Mouse (Mus musculus) adrenal gland, postnatal 14 days (tissue): ENCODE data around the gene Utf1. TPM values are rescaled to one million over a fixed set of nuclear protein-coding genes. Genes with fewer than 3 reads are reported as not detected.

Source experiments
- DNase-seq: peaks from one replicate; pipeline ENCODE4 v3.0.0; 2021; ENCODE audit warnings: mixed read lengths
- total RNA-seq: library from RNA; stranded (reverse); gene quantifications from 2 replicates; pipeline ENCODE4 v1.2.3, GENCODE M21; 2021

Utf1 gene
- total RNA-seq, 1 experiment from 2014 or later: not detected

- DNase-seq: no peak
Measured at GRCm38 (mm10) chr7:139940476-139941209, 2.9 kb upstream of the Utf1 start.

- DNase-seq: no peak
Measured at GRCm38 (mm10) chr7:139944291-139945240, 977 bp downstream of the Utf1 start.

GRCm38 (mm10) chr7:139945516-139945915, 1.9 kb downstream of the Utf1 start:
- DNase-seq: no peak

DNA sequence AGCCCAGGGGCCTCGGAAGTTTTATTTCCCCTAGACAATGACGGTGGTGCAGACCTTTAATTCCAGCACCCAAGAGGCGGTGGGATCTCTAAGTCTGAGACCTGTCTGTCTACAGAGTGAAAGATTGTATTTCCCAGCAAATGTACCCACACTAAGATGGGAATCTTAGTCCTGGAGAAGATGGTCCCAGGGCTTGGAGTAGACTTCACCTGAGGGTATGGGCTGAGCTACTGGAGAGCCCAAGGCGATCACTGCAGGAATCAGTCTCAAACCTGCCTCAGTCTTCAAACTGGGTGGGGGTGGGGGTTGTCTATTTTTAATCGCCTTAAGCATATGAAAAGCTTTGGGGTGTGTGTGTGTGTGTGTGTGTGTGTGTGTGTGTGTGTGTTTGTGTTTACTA, 2.4 kb downstream of the Utf1 start:
- no peak for DNase-seq

DNA sequence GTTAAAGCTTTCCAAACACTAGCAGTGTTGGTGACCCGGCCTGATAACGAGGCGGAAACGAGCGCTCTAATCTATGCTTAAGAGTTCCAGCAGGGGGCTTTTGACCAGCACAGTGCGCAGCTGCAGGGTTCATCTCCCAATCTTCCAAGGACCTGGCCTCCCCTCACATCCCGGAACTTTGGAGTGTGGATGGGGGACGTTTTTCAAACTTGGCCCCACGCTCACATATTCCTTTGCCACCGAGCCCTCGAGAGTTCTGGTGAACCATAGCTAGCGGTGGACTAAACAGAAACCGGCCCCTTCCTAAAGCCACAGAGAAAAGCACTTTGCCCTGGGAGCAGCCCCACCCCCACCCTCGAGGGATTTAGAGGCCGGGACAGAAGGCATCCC, 6.3 kb downstream of the Utf1 start:
- peak; percentile 78 for DNase-seq

- peak; percentile 79 for DNase-seq
Measured at GRCm38 (mm10) chr7:139950283-139950971, 6.8 kb downstream of the Utf1 start.

- peak; percentile 44 for DNase-seq
Measured at GRCm38 (mm10) chr7:139951079-139951478, 7.5 kb downstream of the Utf1 start.

GRCm38 (mm10) chr7:139951991-139952633, 8.5 kb downstream of the Utf1 start:
- DNase-seq: peak; percentile 18

- no peak for DNase-seq
Measured at GRCm38 (mm10) chr7:139955505-139955904, 11.9 kb downstream of the Utf1 start.

- peak; percentile 2 for DNase-seq
Measured at GRCm38 (mm10) chr7:139956658-139957057, 13.1 kb downstream of the Utf1 start.

DNA sequence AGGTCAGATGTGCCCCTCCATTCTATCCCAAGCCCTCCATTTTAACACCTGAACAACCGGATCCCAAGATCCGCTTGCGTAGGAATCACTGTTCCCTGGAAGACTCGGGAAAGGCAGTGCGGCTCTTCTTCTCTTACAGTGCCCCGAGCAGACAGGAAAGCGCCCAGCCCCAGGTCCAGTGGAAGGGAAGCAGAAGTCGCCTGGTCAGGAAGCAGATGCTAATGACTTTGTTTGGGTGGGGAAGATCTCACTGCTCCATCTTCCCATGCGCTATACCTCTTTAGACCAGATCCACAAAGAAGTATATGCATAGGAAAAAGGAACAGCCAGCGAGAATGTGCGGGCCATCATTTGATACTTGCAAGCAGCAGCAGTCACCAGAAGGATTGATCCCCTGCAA, 13.8 kb downstream of the Utf1 start:
- no peak for DNase-seq

GRCm38 (mm10) chr7:139957958-139958357, 14.4 kb downstream of the Utf1 start:
- peak; percentile 73 for DNase-seq

- peak; percentile 86 for DNase-seq
Measured at GRCm38 (mm10) chr7:139961141-139961540, 17.6 kb downstream of the Utf1 start.

GRCm38 (mm10) chr7:139963814-139964213, 20.2 kb downstream of the Utf1 start:
- DNase-seq: no peak

DNA sequence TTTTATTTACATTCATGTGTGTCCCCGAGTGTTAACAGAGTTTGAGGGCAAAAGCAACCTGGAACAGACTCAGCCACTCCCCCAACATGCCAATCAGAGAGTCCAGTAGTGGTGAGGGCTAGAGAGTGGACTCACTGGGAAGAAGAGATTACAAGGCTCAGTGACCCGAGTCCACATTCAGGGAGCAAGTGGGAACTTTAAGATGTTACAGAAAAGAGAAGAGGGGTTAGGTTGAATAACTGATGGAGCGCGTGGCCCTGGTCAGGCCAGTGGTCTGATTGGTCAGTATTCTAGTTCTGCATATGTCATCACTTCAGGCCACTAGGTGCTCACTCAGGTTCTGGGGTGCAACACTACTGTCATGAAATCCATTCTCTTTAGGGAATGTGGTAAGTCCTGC, 23.6 kb downstream of the Utf1 start:
- no peak for DNase-seq

GRCm38 (mm10) chr7:139968428-139968827, 24.8 kb downstream of the Utf1 start:
- no peak for DNase-seq

DNA sequence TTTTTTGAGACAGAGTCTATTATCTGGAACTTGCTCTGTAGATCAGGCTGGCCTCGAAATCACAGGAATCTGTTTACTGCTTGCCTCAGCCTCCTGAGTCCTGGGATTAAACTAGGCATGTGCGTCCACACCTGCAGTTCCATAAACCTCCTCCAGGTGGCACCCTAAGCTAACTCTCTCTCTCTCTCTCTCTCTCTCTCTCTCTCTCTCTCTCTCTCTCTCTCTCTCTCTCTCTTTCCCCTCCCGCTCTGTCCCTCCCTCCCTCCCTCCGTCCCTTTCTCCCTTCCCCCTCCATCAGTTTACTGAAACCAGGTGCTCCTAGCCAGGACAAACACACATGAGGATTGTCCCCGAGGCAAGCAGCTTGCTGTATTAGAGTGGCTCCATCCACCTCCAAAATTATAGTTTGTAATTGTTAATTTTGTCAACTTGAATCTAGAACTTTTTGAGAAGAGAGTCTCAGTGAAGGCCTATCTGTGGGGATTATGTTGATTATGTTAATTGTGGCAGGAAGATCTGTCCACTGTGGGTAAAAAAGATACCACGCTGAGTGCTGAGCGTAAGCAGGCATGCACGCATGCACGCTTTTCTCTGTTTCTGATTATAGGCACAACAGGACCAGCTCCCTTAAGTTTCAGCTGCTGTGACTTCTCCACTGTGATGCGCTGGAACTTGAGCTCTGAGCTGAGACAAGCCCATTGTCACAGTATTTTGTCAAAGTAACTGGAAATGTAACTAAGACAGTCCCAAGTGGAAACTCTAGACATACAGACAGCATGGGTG, 25.9 kb downstream of the Utf1 start:
- DNase-seq: peak; percentile 88

DNA sequence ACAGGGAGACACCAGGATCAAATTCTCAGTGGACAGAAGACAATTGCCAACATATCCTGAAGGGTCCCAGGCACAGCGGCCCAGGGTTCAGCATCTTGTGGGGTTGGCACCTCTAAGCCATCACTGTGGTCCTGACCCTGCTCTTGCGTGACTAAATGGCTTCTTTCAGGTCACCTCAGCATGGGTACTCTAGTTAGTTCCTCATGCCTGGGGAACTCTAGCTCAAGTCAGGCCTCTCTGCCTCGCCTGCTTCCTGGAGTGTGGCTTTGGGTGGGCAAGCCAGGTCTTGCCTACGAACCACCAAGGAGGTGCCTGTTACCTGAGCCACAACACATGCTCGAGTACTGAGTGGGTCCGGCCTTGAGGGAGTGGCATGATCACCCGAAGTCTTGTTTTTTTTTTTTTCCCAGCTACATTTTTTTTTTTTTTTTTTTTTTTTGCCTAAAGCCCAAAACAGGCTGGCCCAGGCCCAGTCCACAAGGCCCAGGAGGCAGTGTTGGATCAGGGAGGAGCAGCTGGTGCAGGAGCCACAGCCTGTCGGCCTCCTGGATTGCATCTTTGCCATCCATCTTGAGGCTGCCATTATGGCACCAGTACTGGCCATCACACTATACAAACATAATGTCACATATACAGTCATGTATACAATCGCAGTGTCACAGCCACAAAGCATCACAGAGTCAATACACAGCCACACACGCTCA, 26.8 kb downstream of the Utf1 start:
- no peak for DNase-seq

GRCm38 (mm10) chr7:139970979-139971378, 27.4 kb downstream of the Utf1 start:
- DNase-seq: no peak

GRCm38 (mm10) chr7:139971436-139971835, 27.8 kb downstream of the Utf1 start:
- DNase-seq: peak; percentile 67

GRCm38 (mm10) chr7:139972923-139973331, 29.3 kb downstream of the Utf1 start:
- DNase-seq: no peak
